Mouse (Mus musculus) intestine, embryonic 15.5 days (tissue): ENCODE results near the gene Utrn. TPM values are rescaled to one million over a fixed set of nuclear protein-coding genes. Genes with fewer than 3 reads are reported as not detected.

Experiments
- ATAC-seq: fragments of 200-750 bp; cut with Nextera tagmentation; 2 replicates; pipeline ENCODE4 v1.8.0; 2017; ENCODE audit warnings: moderate TSS enrichment, moderate library complexity
- H3K27ac ChIP-seq: fragments of 300-500 bp; sonication (generic); 2 replicates; pipeline ENCODE4 v1.5.1; 2015; ENCODE audit warnings: mild to moderate bottlenecking, inconsistent platforms
- H3K27me3 ChIP-seq: fragments of 300-500 bp; sonication (generic); replicated peaks from 2 replicates; pipeline ENCODE4 v1.6.1; 2015; ENCODE audit warnings: inconsistent platforms
- H3K36me3 ChIP-seq: fragments of 300-500 bp; sonication (generic); 2 replicates; pipeline ENCODE4 v1.6.1; 2015; ENCODE audit warnings: inconsistent platforms
- H3K4me1 ChIP-seq: fragments of 300-500 bp; sonication (generic); replicated peaks from 2 replicates; pipeline ENCODE4 v1.6.1; 2015; ENCODE audit warnings: inconsistent platforms
- H3K4me2 ChIP-seq: fragments of 300-500 bp; sonication (generic); replicated peaks from 2 replicates; pipeline ENCODE4 v1.6.1; 2015; ENCODE audit warnings: mild to moderate bottlenecking, inconsistent platforms
- H3K4me3 ChIP-seq: fragments of 300-500 bp; sonication (generic); replicated peaks from 2 replicates; pipeline ENCODE4 v1.5.1; 2015; ENCODE audit warnings: inconsistent platforms
- H3K9ac ChIP-seq: fragments of 300-500 bp; sonication (generic); 2 replicates; pipeline ENCODE4 v1.6.1; 2015; ENCODE audit warnings: inconsistent platforms
- H3K9me3 ChIP-seq: fragments of 300-500 bp; sonication (generic); 2 replicates; pipeline ENCODE4 v1.6.1; 2016; ENCODE audit warnings: inconsistent platforms
- WGBS: fragments of 180-500 bp; shearing (Covaris S2); methylation state at CpG from one replicate; pipeline ENCODE4 v1.1.7; 2015; 5-methylcytosine and 5-hydroxymethylcytosine counted together
- polyA plus RNA-seq: library from polyadenylated mRNA; unstranded; fragments of >200 nt; fragmentation: Nextera tagmentation; extraction: Ambion mirVana; gene quantifications from 2 replicates; pipeline ENCODE4 v1.2.1, GENCODE M21; 2015

Gene Utrn
- polyA plus RNA-seq, result 43.8 and 46.2 TPM in 2 replicates

- ATAC-seq, result peak; percentile 94
- Histone ChIP-seq H3K27ac (peak within 1 kb of the TSS; percentile 93), H3K4me1 (peaks cover 5% of the 10 kb centered on the region), H3K9ac (peak within 1 kb of the TSS; percentile 85), H3K4me3 (peak within 1 kb of the TSS; percentile 79), H3K27me3 (no peaks in the 10 kb centered on the region), H3K36me3 (no peaks in the 10 kb centered on the region), H3K4me2 (peak within 1 kb of the TSS; percentile 92), H3K9me3 (no peaks in the 10 kb centered on the region)
- under 1% methylated on average over 72 of the region's 77 CpGs for WGBS
These were observed at the start of gene Utrn for GRCm38 (mm10) chr10:12869029-12869671. Gene Utrn, minus strand, starts transcription at chr10:12869365.

DNA sequence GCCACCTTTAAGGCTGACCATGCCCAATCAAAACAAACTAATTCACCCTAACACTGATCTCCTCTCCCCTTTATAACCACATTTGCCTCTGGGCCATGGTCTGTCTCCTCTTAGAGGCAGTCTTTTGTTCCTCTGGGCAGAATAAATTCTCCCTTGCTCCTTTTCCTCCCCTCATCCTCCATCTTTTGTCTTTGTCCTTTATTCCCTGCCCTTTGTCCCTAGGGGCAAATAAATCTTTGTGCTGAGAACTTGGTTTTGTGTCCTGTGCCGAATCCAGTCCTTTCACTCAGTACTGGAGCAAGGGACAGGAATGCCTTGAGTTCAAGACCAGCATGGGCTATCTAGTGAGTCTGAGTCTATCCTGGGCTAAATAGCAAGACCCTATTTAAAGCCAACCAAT lies 48.5 kb upstream of the Utrn start:
- no peaks in the 10 kb centered on the region for H3K4me1 ChIP-seq
- no peaks in the 10 kb centered on the region for H3K9me3 ChIP-seq
- no peak overlapping the region for H3K9ac ChIP-seq
- 47% methylated on average over 1 of the region's 1 CpGs for WGBS
- H3K36me3 ChIP-seq, result no peaks in the 10 kb centered on the region
- H3K4me3 ChIP-seq, result no peak overlapping the region
- ATAC-seq, result no peak
- no peak overlapping the region for H3K27ac ChIP-seq
- no peak overlapping the region for H3K4me2 ChIP-seq
- no peaks in the 10 kb centered on the region for H3K27me3 ChIP-seq

- ATAC-seq, result no peak
- H3K4me2 ChIP-seq, result no peak overlapping the region
- H3K36me3 ChIP-seq, result no peaks in the 10 kb centered on the region
- no peak overlapping the region for H3K9ac ChIP-seq
- H3K4me3 ChIP-seq, result no peak overlapping the region
- no peaks in the 10 kb centered on the region for H3K27me3 ChIP-seq
- no peaks in the 10 kb centered on the region for H3K9me3 ChIP-seq
- H3K4me1 ChIP-seq, result no peaks in the 10 kb centered on the region
- H3K27ac ChIP-seq, result no peak overlapping the region
- WGBS, result 80% methylated on average over 6 of the region's 6 CpGs
These were observed 47.2 kb upstream of the Utrn start for GRCm38 (mm10) chr10:12916376-12916775.

DNA sequence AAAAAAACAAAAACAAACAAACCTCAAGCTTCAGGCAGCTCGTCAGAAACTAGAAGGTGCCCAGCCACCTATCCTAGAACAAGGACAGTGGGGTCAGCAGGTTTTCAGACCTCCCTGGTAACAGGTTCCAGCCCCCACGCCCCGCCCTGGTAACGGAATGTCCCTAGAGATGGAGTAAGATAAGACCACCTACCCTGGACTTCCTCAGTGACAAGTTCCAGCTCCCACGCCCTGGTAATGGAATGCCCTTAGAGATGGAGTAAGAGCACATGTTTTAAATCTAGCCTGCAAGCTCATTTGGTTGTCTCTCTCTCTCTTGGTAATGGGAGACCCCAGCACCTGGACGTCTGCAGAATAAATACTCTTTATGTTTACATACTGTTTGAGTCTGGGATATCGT lies 46.7 kb upstream of the Utrn start:
- H3K27me3 ChIP-seq, result no peaks in the 10 kb centered on the region
- no peak for ATAC-seq
- H3K36me3 ChIP-seq, result no peaks in the 10 kb centered on the region
- H3K4me3 ChIP-seq, result no peak overlapping the region
- no peak overlapping the region for H3K27ac ChIP-seq
- no peaks in the 10 kb centered on the region for H3K9me3 ChIP-seq
- no peak overlapping the region for H3K9ac ChIP-seq
- 41% methylated on average over 7 of the region's 7 CpGs for WGBS
- H3K4me1 ChIP-seq, result no peaks in the 10 kb centered on the region
- no peak overlapping the region for H3K4me2 ChIP-seq

GRCm38 (mm10) chr10:12914203-12914602 lies 45.0 kb upstream of the Utrn start:
- Histone ChIP-seq H3K36me3 (no peaks in the 10 kb centered on the region), H3K9ac (no peak overlapping the region), H3K4me2 (no peak overlapping the region), H3K27ac (no peak overlapping the region), H3K4me1 (no peaks in the 10 kb centered on the region), H3K4me3 (no peak overlapping the region), H3K27me3 (no peaks in the 10 kb centered on the region), H3K9me3 (no peaks in the 10 kb centered on the region)
- ATAC-seq, result no peak
- WGBS, result 92% methylated on average over 1 of the region's 1 CpGs

- peak; percentile 58 for ATAC-seq
- H3K4me3 ChIP-seq, result no peak overlapping the region
- H3K27me3 ChIP-seq, result no peaks in the 10 kb centered on the region
- H3K9me3 ChIP-seq, result no peaks in the 10 kb centered on the region
- WGBS, result 49% methylated on average over 11 of the region's 11 CpGs
- H3K4me2 ChIP-seq, result peak overlapping the region; percentile 35
- H3K27ac ChIP-seq, result no peak overlapping the region
- H3K4me1 ChIP-seq, result no peaks in the 10 kb centered on the region
- H3K36me3 ChIP-seq, result no peaks in the 10 kb centered on the region
- no peak overlapping the region for H3K9ac ChIP-seq
These were observed 42.9 kb upstream of the Utrn start for GRCm38 (mm10) chr10:12911981-12912530.

DNA sequence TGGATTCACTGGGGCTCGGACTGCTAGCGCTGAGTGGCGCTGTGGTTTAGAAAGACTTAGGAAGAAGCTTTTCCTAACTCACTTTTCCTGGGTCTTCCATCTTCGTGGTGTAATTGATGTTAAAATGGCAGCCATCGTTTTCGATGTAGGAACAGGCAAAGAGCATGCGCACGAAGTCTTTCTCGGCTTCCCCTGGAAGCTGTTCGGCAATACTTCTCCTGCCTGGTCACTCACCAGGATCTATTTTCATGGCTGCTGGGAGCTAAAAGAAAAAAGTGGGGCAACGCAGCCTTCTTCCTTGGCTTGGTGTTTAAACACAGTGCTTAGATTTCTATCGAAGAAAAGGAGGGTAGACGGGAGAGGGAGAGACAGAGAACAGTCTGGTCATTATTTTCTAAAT lies 42.3 kb upstream of the Utrn start:
- H3K27me3 ChIP-seq, result no peaks in the 10 kb centered on the region
- H3K4me2 ChIP-seq, result peak overlapping the region; percentile 35
- no peak overlapping the region for H3K27ac ChIP-seq
- 87% methylated on average over 13 of the region's 13 CpGs for WGBS
- H3K4me1 ChIP-seq, result no peaks in the 10 kb centered on the region
- H3K4me3 ChIP-seq, result no peak overlapping the region
- H3K36me3 ChIP-seq, result no peaks in the 10 kb centered on the region
- ATAC-seq, result no peak
- no peaks in the 10 kb centered on the region for H3K9me3 ChIP-seq
- H3K9ac ChIP-seq, result no peak overlapping the region

- H3K4me2 ChIP-seq, result no peak overlapping the region
- no peak for ATAC-seq
- WGBS, result 88% methylated on average over 2 of the region's 2 CpGs
- H3K4me3 ChIP-seq, result no peak overlapping the region
- no peaks in the 10 kb centered on the region for H3K9me3 ChIP-seq
- H3K27ac ChIP-seq, result no peak overlapping the region
- no peak overlapping the region for H3K9ac ChIP-seq
- no peaks in the 10 kb centered on the region for H3K27me3 ChIP-seq
- H3K4me1 ChIP-seq, result no peaks in the 10 kb centered on the region
- no peaks in the 10 kb centered on the region for H3K36me3 ChIP-seq
These were observed 40.7 kb upstream of the Utrn start for GRCm38 (mm10) chr10:12909891-12910290.

GRCm38 (mm10) chr10:12909179-12909578 lies 40.0 kb upstream of the Utrn start:
- Histone ChIP-seq H3K27ac (no peak overlapping the region), H3K36me3 (no peaks in the 10 kb centered on the region), H3K4me2 (no peak overlapping the region), H3K4me3 (no peak overlapping the region), H3K27me3 (no peaks in the 10 kb centered on the region), H3K9ac (no peak overlapping the region), H3K4me1 (no peaks in the 10 kb centered on the region), H3K9me3 (no peaks in the 10 kb centered on the region)
- ATAC-seq, result no peak
- 60% methylated on average over 1 of the region's 1 CpGs for WGBS

DNA sequence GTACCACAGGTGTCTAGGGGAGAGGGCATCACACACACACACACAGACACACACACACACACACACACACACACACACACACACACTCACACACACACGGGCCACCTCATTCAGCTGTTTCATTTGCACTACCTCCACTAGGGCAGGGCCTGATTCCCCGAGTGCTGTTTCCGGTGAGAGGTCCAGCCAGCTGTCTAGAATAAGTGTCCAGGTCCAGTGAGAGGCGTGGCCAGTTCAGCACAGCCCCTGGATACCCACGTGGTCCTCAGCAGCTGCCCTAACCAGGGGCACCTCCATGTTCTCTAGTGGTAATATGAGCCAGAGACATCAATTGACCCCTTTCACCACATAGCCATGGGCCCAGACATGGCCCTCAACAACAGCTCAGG lies 35.0 kb upstream of the Utrn start:
- WGBS, result 59% methylated on average over 5 of the region's 5 CpGs
- no peaks in the 10 kb centered on the region for H3K27me3 ChIP-seq
- H3K9ac ChIP-seq, result no peak overlapping the region
- H3K4me2 ChIP-seq, result no peak overlapping the region
- no peaks in the 10 kb centered on the region for H3K9me3 ChIP-seq
- H3K27ac ChIP-seq, result no peak overlapping the region
- H3K4me1 ChIP-seq, result no peaks in the 10 kb centered on the region
- no peaks in the 10 kb centered on the region for H3K36me3 ChIP-seq
- H3K4me3 ChIP-seq, result no peak overlapping the region
- ATAC-seq, result no peak

DNA sequence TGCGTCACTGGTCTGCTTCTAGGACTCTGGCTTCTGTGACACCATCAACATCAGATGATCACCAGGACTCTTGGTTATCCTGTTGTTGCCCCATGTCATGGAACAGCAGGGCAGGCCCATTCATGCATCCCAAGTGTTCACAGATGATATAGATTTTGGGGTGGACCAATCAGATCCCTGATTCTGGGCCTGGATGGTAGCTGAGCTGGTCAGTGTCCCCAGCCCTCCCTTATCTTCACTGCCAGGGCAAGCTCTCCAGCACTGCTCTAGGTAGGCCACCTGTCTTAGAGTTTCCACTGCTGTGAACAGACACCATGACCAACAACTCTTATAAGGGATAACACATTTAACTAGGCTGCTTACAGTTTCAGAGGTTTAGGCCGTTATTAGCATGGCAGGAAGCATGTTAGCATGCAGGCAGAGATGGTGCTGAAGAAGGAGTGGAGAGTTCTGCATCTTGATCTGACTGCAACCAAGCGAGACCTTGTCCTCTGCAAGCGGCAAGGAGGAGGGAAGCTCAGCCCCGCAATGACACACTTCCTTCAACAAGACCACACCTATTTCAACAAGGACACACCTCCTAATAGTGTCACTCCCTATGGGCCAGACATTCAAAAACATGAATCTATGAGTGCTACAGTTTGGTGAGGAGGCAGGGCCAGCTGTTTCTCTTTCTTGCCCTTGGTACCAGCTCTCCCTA lies 34.4 kb upstream of the Utrn start:
- Histone ChIP-seq H3K27ac (no peak overlapping the region), H3K36me3 (no peaks in the 10 kb centered on the region), H3K9me3 (no peaks in the 10 kb centered on the region), H3K9ac (no peak overlapping the region), H3K27me3 (no peaks in the 10 kb centered on the region), H3K4me1 (no peaks in the 10 kb centered on the region), H3K4me2 (no peak overlapping the region), H3K4me3 (no peak overlapping the region)
- WGBS, result 81% methylated on average over 5 of the region's 5 CpGs
- ATAC-seq, result no peak

- ATAC-seq, result no peak
- no peak overlapping the region for H3K9ac ChIP-seq
- no peaks in the 10 kb centered on the region for H3K27me3 ChIP-seq
- H3K4me1 ChIP-seq, result no peaks in the 10 kb centered on the region
- WGBS, result 87% methylated on average over 5 of the region's 5 CpGs
- no peak overlapping the region for H3K4me2 ChIP-seq
- no peaks in the 10 kb centered on the region for H3K9me3 ChIP-seq
- no peak overlapping the region for H3K27ac ChIP-seq
- H3K4me3 ChIP-seq, result no peak overlapping the region
- no peaks in the 10 kb centered on the region for H3K36me3 ChIP-seq
These were observed 30.7 kb upstream of the Utrn start for GRCm38 (mm10) chr10:12899901-12900300.

DNA sequence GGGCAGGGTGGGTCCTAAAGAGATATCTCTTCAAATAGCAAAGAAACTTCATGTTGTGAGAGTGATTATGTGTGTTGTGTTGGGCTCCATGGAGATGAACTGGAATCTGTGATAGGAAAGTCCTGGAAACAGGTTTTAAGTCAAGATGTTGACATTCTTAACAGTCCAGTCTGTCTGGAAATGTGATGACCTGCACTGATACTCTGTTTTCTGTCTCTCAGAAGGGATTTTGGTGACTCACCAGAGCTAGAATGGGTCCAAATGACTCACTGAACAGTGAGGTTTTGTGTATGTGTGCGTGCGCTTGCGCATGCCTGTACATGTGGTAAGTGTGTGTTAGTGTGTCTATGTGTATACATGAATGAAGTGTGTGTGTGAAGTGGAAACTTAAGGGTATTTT lies 24.2 kb upstream of the Utrn start:
- H3K27ac ChIP-seq, result no peak overlapping the region
- ATAC-seq, result no peak
- H3K4me3 ChIP-seq, result no peak overlapping the region

More for the DNA sequence above, 24.2 kb upstream of the Utrn start:
- Histone ChIP-seq H3K9me3 (no peaks in the 10 kb centered on the region), H3K4me2 (no peak overlapping the region), H3K9ac (no peak overlapping the region), H3K27me3 (no peaks in the 10 kb centered on the region), H3K36me3 (no peaks in the 10 kb centered on the region), H3K4me1 (no peaks in the 10 kb centered on the region)
- WGBS, result 96% methylated on average over 3 of the region's 3 CpGs
